Mouse (Mus musculus) heart, adult 2 months (tissue): ENCODE results near the gene Pgm5.

Experiments used
- CTCF ChIP-seq: fragments of 200-600 bp; IDR thresholded peaks from 2 replicates; pipeline ENCODE4 v1.8.1; 2022; ENCODE audit warnings: antibody characterized with exemption, mild to moderate bottlenecking, moderate library complexity
- EP300 ChIP-seq: fragments of 200-500 bp; IDR thresholded peaks from 2 replicates; pipeline ENCODE4 v1.6.1; 2011; ENCODE audit warnings: low read depth, low read length, control low read depth; ENCODE audit not compliant: insufficient read depth
- POLR2A ChIP-seq: fragments of 200-500 bp; IDR thresholded peaks from 2 replicates; pipeline ENCODE4 v1.6.1; 2011; ENCODE audit warnings: mild to moderate bottlenecking, low read depth, low read length, control low read depth; ENCODE audit not compliant: insufficient read depth

DNA sequence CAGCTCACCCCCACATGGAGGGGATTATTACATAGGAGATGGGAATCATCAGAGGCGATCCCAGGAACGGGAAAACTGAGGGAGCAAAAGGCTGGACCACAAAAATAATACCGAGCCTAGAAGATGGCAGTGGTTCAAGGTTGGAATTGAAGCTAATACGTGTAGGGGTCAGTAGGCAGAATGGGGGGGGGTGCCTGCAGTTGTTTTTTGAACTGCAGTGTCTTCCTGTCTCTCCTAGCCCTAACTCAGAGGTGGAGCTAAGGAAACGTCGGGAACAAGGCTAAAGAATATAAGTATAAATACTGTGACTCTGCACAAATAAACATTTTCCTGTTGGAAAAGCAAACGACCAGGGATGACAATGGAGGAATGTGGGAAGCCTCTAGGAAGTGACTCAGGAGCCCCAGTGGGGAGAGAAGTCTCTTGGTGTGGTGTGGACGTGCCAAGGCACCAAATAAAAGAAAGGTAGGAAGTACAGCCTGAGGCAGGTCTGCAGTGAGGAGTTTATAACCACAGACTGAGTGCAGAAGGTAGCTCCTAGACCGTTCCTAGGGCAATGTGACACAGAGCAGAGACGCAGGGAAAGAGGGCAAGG, 189.2 kb downstream of the Pgm5 start:
- TF ChIP-seq CTCF (no peak), POLR2A (no peak), EP300 (no peak)
